Mouse (Mus musculus): Measurements from ENCODE around the gene Tex52. TPM values are rescaled to one million over a fixed set of nuclear protein-coding genes. Genes with fewer than 3 reads are reported as not detected.

The Tex52 gene
- polyA plus RNA-seq, 1 experiment from 2014 or later: 1.2 TPM

Other genes starting within 250 kb of the Tex52 start
- 20.6 and 30.4 TPM in 2 replicates for gene Tspan9, start 231.9 kb upstream of the Tex52 start, polyA plus RNA-seq (2015; fragmentation: Nextera tagmentation; extraction: Ambion mirVana)
- 0.36 and 0.81 TPM in 2 replicates for gene Tead4, start 74.6 kb upstream of the Tex52 start, polyA plus RNA-seq (2015; fragmentation: Nextera tagmentation; extraction: Ambion mirVana)
- 15.9 and 17.5 TPM in 2 replicates for gene Tulp3, start 19.6 kb upstream of the Tex52 start, polyA plus RNA-seq (2015; fragmentation: Nextera tagmentation; extraction: Ambion mirVana)
- 180 TPM in 2 replicates for gene Rhno1, start 12.5 kb upstream of the Tex52 start, polyA plus RNA-seq (2015; fragmentation: Nextera tagmentation; extraction: Ambion mirVana)
- 42.5 and 44.0 TPM in 2 replicates for gene Foxm1, start 12.5 kb upstream of the Tex52 start, polyA plus RNA-seq (2015; fragmentation: Nextera tagmentation; extraction: Ambion mirVana)
- gene Gm44596, start within 50 bp of the Tex52 start, polyA plus RNA-seq (2015; fragmentation: Nextera tagmentation; extraction: Ambion mirVana): not detected in 2 replicates
- gene Nrip2, start 23.8 kb downstream of the Tex52 start, polyA plus RNA-seq (2015; fragmentation: Nextera tagmentation; extraction: Ambion mirVana): 3.8 and 5.2 TPM in 2 replicates
- gene Itfg2, start 49.5 kb downstream of the Tex52 start, polyA plus RNA-seq (2015; fragmentation: Nextera tagmentation; extraction: Ambion mirVana): 35.2 and 38.1 TPM in 2 replicates
- gene Fkbp4, start 63.2 kb downstream of the Tex52 start, polyA plus RNA-seq (2015; fragmentation: Nextera tagmentation; extraction: Ambion mirVana): 454 and 497 TPM in 2 replicates
- 0.43 TPM in 1 of 2 replicates, not detected in the other for gene Pzp, start 151.3 kb downstream of the Tex52 start, polyA plus RNA-seq (2015; fragmentation: Nextera tagmentation; extraction: Ambion mirVana)
- gene A2ml1, start 206.2 kb downstream of the Tex52 start, polyA plus RNA-seq (2015; fragmentation: Nextera tagmentation; extraction: Ambion mirVana): 2.2 and 2.6 TPM in 2 replicates
- not detected in 2 replicates for gene Klrb1a, start 248.1 kb downstream of the Tex52 start, polyA plus RNA-seq (2015; fragmentation: Nextera tagmentation; extraction: Ambion mirVana)

Data from forebrain, embryonic 13.5 days (tissue).